Mouse (Mus musculus) frontal cortex, postnatal 14 days (tissue): ENCODE data around the gene Sh3gl3.

Experiments
- DNase-seq, 2 experiments: peaks; one replicate each; pipeline ENCODE4 v3.0.0; 2022; ENCODE audit warnings: low spot score in 2 of 2

Sh3gl3 gene

GRCm38 (mm10) chr7:82173540-82173939 is at the start of gene Sh3gl3:
Gene Sh3gl3 (plus strand): TSS chr7:82173840.
- no peak for DNase-seq

GRCm38 (mm10) chr7:82138196-82138595 is 35.4 kb upstream of the Sh3gl3 start:
- DNase-seq = no peak

GRCm38 (mm10) chr7:82147151-82147550 is 26.5 kb upstream of the Sh3gl3 start:
- DNase-seq = no peak

GRCm38 (mm10) chr7:82164681-82165080 is 9.0 kb upstream of the Sh3gl3 start:
- DNase-seq = no peak

- peak; percentile 84 to 86 for DNase-seq
These were observed 1.1 kb downstream of the Sh3gl3 start for GRCm38 (mm10) chr7:82174571-82175326.

- no peak for DNase-seq
These were observed 1.7 kb downstream of the Sh3gl3 start for GRCm38 (mm10) chr7:82175327-82175721.

- DNase-seq = no peak
These were observed 2.6 kb downstream of the Sh3gl3 start for GRCm38 (mm10) chr7:82176192-82176591.

- no peak for DNase-seq
These were observed 3.7 kb downstream of the Sh3gl3 start for GRCm38 (mm10) chr7:82177336-82177735.

- DNase-seq = no peak
These were observed 7.3 kb downstream of the Sh3gl3 start for GRCm38 (mm10) chr7:82180919-82181318.

GRCm38 (mm10) chr7:82182781-82183180 is 9.1 kb downstream of the Sh3gl3 start:
- no peak for DNase-seq

- DNase-seq = no peak
These were observed 18.0 kb downstream of the Sh3gl3 start for GRCm38 (mm10) chr7:82191604-82192003.

- no peak for DNase-seq
These were observed 18.9 kb downstream of the Sh3gl3 start for GRCm38 (mm10) chr7:82192512-82192911.

GRCm38 (mm10) chr7:82203111-82203510 is 29.5 kb downstream of the Sh3gl3 start:
- no peak for DNase-seq

GRCm38 (mm10) chr7:82204014-82204784 is 30.6 kb downstream of the Sh3gl3 start:
- DNase-seq = no peak

- DNase-seq = no peak
These were observed 31.3 kb downstream of the Sh3gl3 start for GRCm38 (mm10) chr7:82204975-82205374.

- DNase-seq = no peak
These were observed 33.1 kb downstream of the Sh3gl3 start for GRCm38 (mm10) chr7:82206787-82207186.

GRCm38 (mm10) chr7:82221380-82221933 is 47.8 kb downstream of the Sh3gl3 start:
- DNase-seq = peak in 1 of 2 experiments; percentile 13

- no peak for DNase-seq
These were observed 50.5 kb downstream of the Sh3gl3 start for GRCm38 (mm10) chr7:82223906-82224846.

GRCm38 (mm10) chr7:82233201-82233600 is 59.6 kb downstream of the Sh3gl3 start:
- no peak for DNase-seq

GRCm38 (mm10) chr7:82234010-82234897 is 60.6 kb downstream of the Sh3gl3 start:
- DNase-seq = no peak

GRCm38 (mm10) chr7:82234898-82235290 is 61.3 kb downstream of the Sh3gl3 start:
- DNase-seq = no peak
